Mouse (Mus musculus): ENCODE data around the gene Ptgdr2. TPM values are rescaled to one million over a fixed set of nuclear protein-coding genes. Genes with fewer than 3 reads are reported as not detected.
A peak's percentile ranks its signal among the peaks of the same experiment; 100 is the strongest.

Ptgdr2 gene
- polyA plus RNA-seq, 1 experiment from 2014 or later: 0.11 TPM

DNA sequence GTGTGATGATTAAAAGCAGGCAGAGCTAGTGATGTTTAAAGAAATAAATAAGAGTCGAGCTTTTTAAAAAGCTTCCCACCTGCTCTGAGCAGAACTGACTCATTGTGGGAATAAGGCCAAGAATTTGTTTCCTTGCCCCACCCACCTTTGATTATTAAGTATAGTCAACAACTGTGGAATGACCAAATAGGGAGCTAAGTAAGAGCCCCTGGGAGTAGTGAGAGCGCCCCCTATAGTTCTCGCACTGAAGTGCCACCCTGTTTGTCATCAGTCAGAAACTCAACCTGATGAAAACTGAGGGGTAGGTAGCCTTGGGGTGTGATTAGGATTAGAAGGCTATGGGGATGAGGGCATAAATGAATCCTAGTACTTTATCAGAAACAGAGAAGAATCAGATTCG lies 39.4 kb downstream of the Ptgdr2 start:
- ATAC-seq (ENCODE audit: low read depth): no peak
- no peak overlapping the region for H3K4me3 ChIP-seq (ENCODE audit: low read depth, low read length)
- no peaks in the 10 kb centered on the region for H3K9me3 ChIP-seq (ENCODE audit: control insufficient read depth, low read length)
- no peaks in the 10 kb centered on the region for H3K4me1 ChIP-seq (ENCODE audit: control insufficient read depth, insufficient read depth, low read length)
- H3K36me3 ChIP-seq (ENCODE audit: control insufficient read depth, insufficient read depth, low read length): no peaks in the 10 kb centered on the region
- H3K4me2 ChIP-seq (ENCODE audit: low read depth, low read length): no peak overlapping the region
- H3K27ac ChIP-seq (ENCODE audit: low read depth, low read length): no peak overlapping the region
- WGBS: 51% methylated on average over 4 of the region's 4 CpGs
- H3K9ac ChIP-seq (replicated peaks; ENCODE audit: low read depth, low read length): no peak overlapping the region
- no peaks in the 10 kb centered on the region for H3K27me3 ChIP-seq (ENCODE audit: control insufficient read depth, insufficient read depth, low read length)

DNA sequence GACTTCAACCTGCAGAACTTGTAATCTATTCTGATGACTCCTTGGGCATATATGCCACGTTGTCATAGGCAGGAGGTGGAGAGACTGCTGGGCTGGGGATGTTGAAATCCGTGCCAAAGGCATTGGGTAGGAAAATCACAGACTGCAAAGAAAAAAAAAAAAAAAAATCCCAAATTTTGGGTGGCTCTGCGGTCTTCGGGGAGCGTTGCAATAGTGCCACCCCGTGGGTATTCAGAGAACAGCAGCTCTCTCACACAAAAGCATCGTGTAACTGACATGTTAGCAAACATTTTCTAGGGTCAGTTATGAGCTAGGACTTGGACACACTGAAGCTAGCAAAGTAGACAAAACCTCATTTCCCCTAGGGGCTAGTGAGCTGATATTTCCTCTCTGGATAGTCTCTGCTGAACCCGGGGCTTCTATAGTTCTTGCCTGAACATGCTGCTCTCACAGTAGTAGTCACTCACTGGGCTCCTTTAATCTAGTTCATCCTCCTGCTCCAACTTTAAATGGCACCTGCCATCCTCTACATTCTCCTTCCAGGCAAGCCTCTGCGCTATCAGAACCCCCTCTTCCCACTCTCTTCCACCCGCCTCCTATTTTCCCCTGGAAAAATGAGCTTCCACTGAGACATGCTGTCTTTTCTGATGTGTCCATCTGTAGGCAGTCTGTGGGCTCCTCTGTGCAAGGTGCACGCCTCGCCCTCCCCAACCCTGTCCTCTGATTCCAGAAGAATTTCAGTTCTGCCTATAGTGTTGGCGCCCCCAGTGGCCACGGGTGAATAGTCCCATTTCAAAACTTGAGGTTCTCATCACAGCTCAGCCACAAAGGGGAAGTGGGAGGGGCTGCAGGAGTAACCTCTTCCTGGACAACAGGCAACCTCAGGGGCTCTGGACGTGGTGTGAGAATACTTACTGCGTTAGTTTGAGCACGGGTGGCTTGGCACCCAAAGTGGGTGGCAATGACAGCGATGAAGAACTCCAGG lies 42.5 kb downstream of the Ptgdr2 start:
- Histone ChIP-seq H3K4me1 (ENCODE audit: control insufficient read depth, insufficient read depth, low read length) (no peaks in the 10 kb centered on the region), H3K9me3 (ENCODE audit: control insufficient read depth, low read length) (no peaks in the 10 kb centered on the region), H3K9ac (replicated peaks; ENCODE audit: low read depth, low read length) (no peak overlapping the region), H3K4me2 (ENCODE audit: low read depth, low read length) (peak overlapping the region; percentile 23), H3K4me3 (ENCODE audit: low read depth, low read length) (no peak overlapping the region), H3K27ac (ENCODE audit: low read depth, low read length) (no peak overlapping the region), H3K27me3 (ENCODE audit: control insufficient read depth, insufficient read depth, low read length) (no peaks in the 10 kb centered on the region), H3K36me3 (ENCODE audit: control insufficient read depth, insufficient read depth, low read length) (no peaks in the 10 kb centered on the region)
- ATAC-seq (ENCODE audit: low read depth): peak; percentile 55; the same call in 1 of the 2 replicates
- 12% methylated on average over 18 of the region's 18 CpGs for WGBS

DNA sequence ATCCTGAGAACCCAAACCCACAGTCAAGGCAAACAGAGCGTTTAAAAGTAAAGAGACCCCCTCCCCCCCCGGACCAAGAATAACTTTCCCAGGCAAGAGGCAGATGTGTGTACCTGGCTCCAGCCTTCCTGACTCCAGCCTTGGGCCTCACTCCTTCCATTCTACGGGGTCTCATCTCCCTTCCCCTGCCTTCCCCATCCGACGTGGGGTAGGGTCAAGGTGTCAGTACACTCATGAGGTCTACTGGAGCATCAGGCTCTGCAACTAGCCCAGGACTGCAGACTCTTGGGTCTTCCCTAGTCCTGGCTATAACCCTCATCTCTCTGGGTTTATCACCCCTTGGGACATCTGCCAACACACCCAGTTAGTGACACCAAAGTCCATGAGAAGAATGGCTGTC lies 43.2 kb downstream of the Ptgdr2 start:
- no peak overlapping the region for H3K4me3 ChIP-seq (ENCODE audit: low read depth, low read length)
- WGBS: 89% methylated on average over 5 of the region's 5 CpGs
- H3K27ac ChIP-seq (ENCODE audit: low read depth, low read length): no peak overlapping the region
- H3K4me1 ChIP-seq (ENCODE audit: control insufficient read depth, insufficient read depth, low read length): no peaks in the 10 kb centered on the region
- no peaks in the 10 kb centered on the region for H3K36me3 ChIP-seq (ENCODE audit: control insufficient read depth, insufficient read depth, low read length)
- ATAC-seq (ENCODE audit: low read depth): peak; percentile 54; the same call in 1 of the 2 replicates
- no peaks in the 10 kb centered on the region for H3K9me3 ChIP-seq (ENCODE audit: control insufficient read depth, low read length)
- H3K4me2 ChIP-seq (ENCODE audit: low read depth, low read length): no peak overlapping the region
- no peaks in the 10 kb centered on the region for H3K27me3 ChIP-seq (ENCODE audit: control insufficient read depth, insufficient read depth, low read length)
- H3K9ac ChIP-seq (replicated peaks; ENCODE audit: low read depth, low read length): no peak overlapping the region

DNA sequence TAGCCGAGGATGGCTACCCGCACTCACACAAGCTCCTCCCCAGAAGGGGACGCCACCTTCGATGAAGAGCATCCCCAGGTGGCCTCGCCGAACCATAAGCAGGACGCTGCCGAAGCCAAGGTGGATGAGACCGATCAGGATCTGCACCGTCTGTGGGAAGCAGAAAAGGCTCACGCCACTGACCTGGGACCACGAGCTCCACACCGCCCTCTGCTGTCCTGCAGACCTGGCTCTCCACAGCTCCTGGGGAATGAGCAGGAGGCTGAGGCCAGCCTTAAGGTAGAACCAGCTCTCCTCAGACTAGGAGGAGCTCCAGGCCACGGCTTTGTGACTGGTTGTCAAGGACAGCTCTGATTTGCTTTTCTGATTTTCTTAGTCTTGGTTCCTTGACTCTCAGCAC lies 46.2 kb downstream of the Ptgdr2 start:
- no peak for ATAC-seq (ENCODE audit: low read depth)
- H3K36me3 ChIP-seq (ENCODE audit: control insufficient read depth, insufficient read depth, low read length): no peaks in the 10 kb centered on the region
- 28% methylated on average over 14 of the region's 14 CpGs for WGBS
- H3K4me3 ChIP-seq (ENCODE audit: low read depth, low read length): no peak overlapping the region
- no peaks in the 10 kb centered on the region for H3K4me1 ChIP-seq (ENCODE audit: control insufficient read depth, insufficient read depth, low read length)
- H3K9me3 ChIP-seq (ENCODE audit: control insufficient read depth, low read length): no peaks in the 10 kb centered on the region
- no peak overlapping the region for H3K9ac ChIP-seq (replicated peaks; ENCODE audit: low read depth, low read length)
- no peaks in the 10 kb centered on the region for H3K27me3 ChIP-seq (ENCODE audit: control insufficient read depth, insufficient read depth, low read length)
- no peak overlapping the region for H3K4me2 ChIP-seq (ENCODE audit: low read depth, low read length)
- no peak overlapping the region for H3K27ac ChIP-seq (ENCODE audit: low read depth, low read length)

DNA sequence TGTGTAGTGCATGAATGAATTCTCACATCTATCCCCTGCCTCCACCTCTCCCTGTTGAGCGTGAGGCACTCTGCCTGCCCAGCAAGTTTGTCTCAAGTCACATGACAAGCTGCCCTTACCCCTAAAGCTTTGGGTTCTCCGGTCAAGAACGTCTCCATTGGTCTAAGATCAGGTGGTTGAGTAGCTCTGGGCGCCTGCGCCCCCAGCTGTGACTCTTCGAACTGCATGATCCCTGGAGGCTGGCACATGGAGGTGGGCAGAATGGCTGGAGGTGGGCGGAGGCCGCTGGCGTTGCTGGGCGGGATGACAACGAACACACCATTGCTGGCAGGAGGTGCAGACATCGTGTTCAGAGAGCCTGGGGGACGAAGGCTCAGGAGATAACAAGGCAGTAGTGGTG lies 47.6 kb downstream of the Ptgdr2 start:
- Histone ChIP-seq H3K9me3 (ENCODE audit: control insufficient read depth, low read length) (no peaks in the 10 kb centered on the region), H3K4me3 (ENCODE audit: low read depth, low read length) (no peak overlapping the region), H3K27me3 (ENCODE audit: control insufficient read depth, insufficient read depth, low read length) (no peaks in the 10 kb centered on the region), H3K4me2 (ENCODE audit: low read depth, low read length) (no peak overlapping the region), H3K9ac (replicated peaks; ENCODE audit: low read depth, low read length) (no peak overlapping the region), H3K4me1 (ENCODE audit: control insufficient read depth, insufficient read depth, low read length) (no peaks in the 10 kb centered on the region), H3K36me3 (ENCODE audit: control insufficient read depth, insufficient read depth, low read length) (no peaks in the 10 kb centered on the region), H3K27ac (ENCODE audit: low read depth, low read length) (no peak overlapping the region)
- WGBS: 84% methylated on average over 13 of the region's 13 CpGs
- no peak for ATAC-seq (ENCODE audit: low read depth)

DNA sequence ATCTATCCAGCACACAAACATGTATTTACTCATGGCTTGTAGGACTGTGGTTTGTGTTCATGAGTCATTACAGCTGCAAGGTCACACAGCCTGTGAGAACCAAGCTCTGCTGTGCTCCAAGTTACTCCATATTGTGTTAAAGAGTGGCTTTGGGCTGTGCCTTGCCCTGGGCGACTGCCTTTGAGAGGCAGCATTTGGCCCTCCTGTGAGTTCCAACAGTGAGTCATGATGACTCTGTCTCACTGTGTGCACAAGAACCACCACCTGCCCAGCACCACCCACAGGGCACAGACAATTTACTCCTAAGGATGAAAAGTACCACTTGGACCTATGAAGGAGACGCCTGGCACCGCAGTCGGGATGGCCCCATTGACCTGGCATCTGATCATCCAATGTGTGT lies 48.9 kb downstream of the Ptgdr2 start:
- H3K27me3 ChIP-seq (ENCODE audit: control insufficient read depth, insufficient read depth, low read length): no peaks in the 10 kb centered on the region
- no peaks in the 10 kb centered on the region for H3K36me3 ChIP-seq (ENCODE audit: control insufficient read depth, insufficient read depth, low read length)
- H3K9ac ChIP-seq (replicated peaks; ENCODE audit: low read depth, low read length): no peak overlapping the region
- ATAC-seq (ENCODE audit: low read depth): no peak
- H3K9me3 ChIP-seq (ENCODE audit: control insufficient read depth, low read length): no peaks in the 10 kb centered on the region
- no peak overlapping the region for H3K4me2 ChIP-seq (ENCODE audit: low read depth, low read length)
- H3K4me1 ChIP-seq (ENCODE audit: control insufficient read depth, insufficient read depth, low read length): no peaks in the 10 kb centered on the region
- no peak overlapping the region for H3K27ac ChIP-seq (ENCODE audit: low read depth, low read length)
- 92% methylated on average over 4 of the region's 4 CpGs for WGBS
- no peak overlapping the region for H3K4me3 ChIP-seq (ENCODE audit: low read depth, low read length)

DNA sequence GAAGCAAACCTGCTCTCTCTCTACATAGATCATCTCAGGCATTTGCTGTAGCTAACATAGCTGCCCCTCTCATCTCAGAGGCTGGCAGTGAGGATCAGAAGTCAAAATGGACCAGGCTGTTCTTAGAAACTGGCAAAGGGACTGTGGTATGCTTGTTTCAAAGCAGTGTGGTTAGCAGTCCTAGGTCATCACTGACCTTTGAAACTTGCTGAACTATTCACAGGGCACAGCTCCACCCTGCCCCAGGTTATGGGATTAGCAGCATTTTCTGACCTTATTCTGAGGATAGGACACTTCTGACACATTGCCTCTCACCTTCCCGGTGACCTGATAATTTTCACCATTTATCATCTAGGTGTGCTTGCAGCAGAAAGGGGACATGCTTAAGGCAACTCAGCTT lies 51.6 kb downstream of the Ptgdr2 start:
- 100% methylated on average over 1 of the region's 1 CpGs for WGBS
- H3K9me3 ChIP-seq (ENCODE audit: control insufficient read depth, low read length): no peaks in the 10 kb centered on the region
- no peak overlapping the region for H3K27ac ChIP-seq (ENCODE audit: low read depth, low read length)

DNA sequence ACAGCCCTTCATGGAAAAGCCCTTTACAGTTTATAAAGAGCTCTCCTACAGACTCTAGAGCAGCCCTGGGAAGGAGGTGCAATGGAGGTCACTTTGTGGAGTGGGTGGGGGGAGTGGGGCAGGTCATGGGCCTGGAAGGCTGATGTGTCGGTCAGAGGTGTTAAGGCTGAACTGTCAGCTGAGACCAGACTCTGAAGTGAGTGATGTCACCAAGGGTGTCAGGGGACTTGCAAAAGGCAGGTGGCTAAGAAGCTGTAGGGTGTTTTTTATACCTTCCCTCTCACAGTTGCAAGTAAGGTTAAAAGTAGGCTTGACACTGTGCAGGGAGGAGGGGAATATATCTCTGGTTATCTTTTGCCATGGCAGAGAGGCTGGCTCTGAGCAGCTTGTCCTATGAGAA lies 53.8 kb downstream of the Ptgdr2 start:
- H3K4me2 ChIP-seq (ENCODE audit: low read depth, low read length): no peak overlapping the region
- WGBS: 44% methylated on average over 1 of the region's 1 CpGs

More for the DNA sequence above, 51.6 kb downstream of the Ptgdr2 start:
- no peak overlapping the region for H3K4me3 ChIP-seq (ENCODE audit: low read depth, low read length)
- H3K4me1 ChIP-seq (ENCODE audit: control insufficient read depth, insufficient read depth, low read length): no peaks in the 10 kb centered on the region
- H3K4me2 ChIP-seq (ENCODE audit: low read depth, low read length): no peak overlapping the region
- ATAC-seq (ENCODE audit: low read depth): no peak
- no peak overlapping the region for H3K9ac ChIP-seq (replicated peaks; ENCODE audit: low read depth, low read length)
- no peaks in the 10 kb centered on the region for H3K27me3 ChIP-seq (ENCODE audit: control insufficient read depth, insufficient read depth, low read length)
- H3K36me3 ChIP-seq (ENCODE audit: control insufficient read depth, insufficient read depth, low read length): no peaks in the 10 kb centered on the region

DNA sequence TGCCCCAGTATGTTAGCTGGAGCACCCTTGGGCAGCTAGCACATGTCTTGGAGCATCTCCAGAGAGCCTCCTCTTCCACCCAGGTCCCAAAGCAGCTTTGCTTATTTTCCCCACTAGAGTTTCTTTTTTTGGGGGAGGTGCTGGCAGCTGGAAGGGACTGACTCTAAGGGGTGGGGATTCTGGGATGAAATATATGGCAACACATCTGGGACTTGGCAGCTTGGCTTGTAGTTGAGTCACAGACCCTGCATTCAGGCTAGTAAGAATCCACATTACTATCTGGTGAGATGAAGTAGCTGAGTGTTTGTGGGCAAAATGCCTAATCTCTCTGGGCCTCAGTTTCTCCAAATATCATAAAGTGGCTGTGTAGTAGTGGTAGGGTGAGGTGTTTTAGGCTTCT lies 55.0 kb downstream of the Ptgdr2 start:
- no peaks in the 10 kb centered on the region for H3K9me3 ChIP-seq (ENCODE audit: control insufficient read depth, low read length)
- no peak overlapping the region for H3K27ac ChIP-seq (ENCODE audit: low read depth, low read length)
- ATAC-seq (ENCODE audit: low read depth): no peak
- H3K4me3 ChIP-seq (ENCODE audit: low read depth, low read length): no peak overlapping the region
- no peaks in the 10 kb centered on the region for H3K4me1 ChIP-seq (ENCODE audit: control insufficient read depth, insufficient read depth, low read length)
- H3K36me3 ChIP-seq (ENCODE audit: control insufficient read depth, insufficient read depth, low read length): no peaks in the 10 kb centered on the region
- H3K27me3 ChIP-seq (ENCODE audit: control insufficient read depth, insufficient read depth, low read length): no peaks in the 10 kb centered on the region
- H3K4me2 ChIP-seq (ENCODE audit: low read depth, low read length): no peak overlapping the region
- no peak overlapping the region for H3K9ac ChIP-seq (replicated peaks; ENCODE audit: low read depth, low read length)

More for the DNA sequence above, 53.8 kb downstream of the Ptgdr2 start:
- H3K4me1 ChIP-seq (ENCODE audit: control insufficient read depth, insufficient read depth, low read length): no peaks in the 10 kb centered on the region
- H3K4me3 ChIP-seq (ENCODE audit: low read depth, low read length): no peak overlapping the region
- no peak overlapping the region for H3K9ac ChIP-seq (replicated peaks; ENCODE audit: low read depth, low read length)
- no peaks in the 10 kb centered on the region for H3K27me3 ChIP-seq (ENCODE audit: control insufficient read depth, insufficient read depth, low read length)
- H3K36me3 ChIP-seq (ENCODE audit: control insufficient read depth, insufficient read depth, low read length): no peaks in the 10 kb centered on the region
- no peak for ATAC-seq (ENCODE audit: low read depth)
- H3K9me3 ChIP-seq (ENCODE audit: control insufficient read depth, low read length): no peaks in the 10 kb centered on the region
- H3K27ac ChIP-seq (ENCODE audit: low read depth, low read length): no peak overlapping the region

All from neural tube, embryonic 14.5 days (tissue).